Mouse (Mus musculus): ENCODE results near the gene Foxg1. TPM values are rescaled to one million over a fixed set of nuclear protein-coding genes. Genes with fewer than 3 reads are reported as not detected.

The Foxg1 gene
- polyA plus RNA-seq, 1 experiment = not detected

DNA sequence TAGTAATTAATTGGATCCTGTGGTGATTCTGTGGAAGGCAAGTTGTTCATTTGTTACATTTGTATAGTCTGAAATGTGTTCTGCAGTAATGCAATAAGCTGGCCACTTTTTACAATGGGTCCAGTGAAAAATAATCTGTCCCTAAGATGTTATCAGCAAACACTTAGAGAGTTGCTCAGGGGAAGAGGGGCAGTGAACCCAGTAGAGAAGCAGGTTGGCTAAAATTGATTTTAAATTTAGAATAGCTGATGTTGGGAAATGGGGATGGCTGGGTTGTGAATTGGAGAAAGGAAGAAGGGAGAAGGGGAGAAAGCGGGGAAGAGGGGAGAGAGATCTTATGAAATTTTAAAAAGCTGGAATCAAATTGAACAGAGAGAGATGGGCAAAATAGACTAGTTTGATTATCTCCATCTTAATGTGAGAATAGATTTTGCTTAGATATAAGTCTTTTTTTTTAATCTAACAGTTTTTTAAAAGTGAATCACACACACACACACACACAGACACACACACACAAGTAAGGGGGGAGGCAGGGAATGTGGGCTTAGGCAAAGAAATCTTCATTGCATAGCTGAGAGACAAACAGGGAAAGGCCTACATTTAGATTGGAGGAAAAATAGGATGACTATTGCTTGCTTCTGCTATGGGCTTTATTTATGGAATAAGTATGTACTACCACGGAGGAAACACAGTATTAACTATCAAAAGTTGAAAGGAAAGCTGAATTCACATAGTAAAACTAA is 5.6 kb downstream of the Foxg1 start:
- no peak for DNase-seq
- Histone ChIP-seq H3K27ac (ENCODE audit: insufficient read depth, low read length) (no peak overlapping the region), H3K27me3 (ENCODE audit: control insufficient read depth, insufficient read depth, low read length) (peaks cover 25% of the 10 kb centered on the region; the same call in 1 of the 2 replicates), H3K4me1 (ENCODE audit: control insufficient read depth, insufficient read depth, low read length) (no peaks in the 10 kb centered on the region), H3K4me3 (replicated peaks; ENCODE audit: insufficient read depth, low read depth, low read length) (no peak overlapping the region)
- 23% methylated on average over 2 of the region's 2 CpGs for WGBS
- TF ChIP-seq POLR2A (IDR thresholded peaks at IDR 0.05; ENCODE audit: borderline replicate concordance, insufficient read depth, low read length) = no peak
- no peak for TF ChIP-seq CTCF (IDR thresholded peaks at IDR 0.05; ENCODE audit: borderline replicate concordance, insufficient read depth, low read depth, low read length)

DNA sequence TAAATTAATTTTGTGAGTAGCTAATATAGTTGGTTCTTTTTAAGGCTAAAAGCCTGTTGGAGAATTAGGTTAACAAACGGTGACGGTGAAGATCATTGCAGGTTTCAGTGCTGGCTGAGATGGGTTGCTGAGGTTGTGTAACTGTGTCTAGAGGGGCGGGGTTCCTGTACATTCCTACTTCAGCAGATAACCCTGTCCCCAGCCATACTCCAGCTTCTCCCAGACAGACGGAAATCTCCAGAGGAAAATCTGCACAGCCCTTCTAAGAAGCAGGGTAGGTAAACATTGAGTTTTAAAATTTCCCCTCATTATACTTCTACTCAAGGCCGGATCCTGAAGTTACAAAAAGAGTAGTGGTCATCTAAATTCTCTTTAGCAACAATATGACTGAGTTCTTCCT is 7.2 kb downstream of the Foxg1 start:
- peaks cover 14% of the 10 kb centered on the region; the same call in 1 of the 2 replicates for H3K27me3 ChIP-seq (ENCODE audit: control insufficient read depth, insufficient read depth, low read length)
- DNase-seq = no peak
- no peak for TF ChIP-seq POLR2A (IDR thresholded peaks at IDR 0.05; ENCODE audit: borderline replicate concordance, insufficient read depth, low read length)
- no peak for TF ChIP-seq CTCF (IDR thresholded peaks at IDR 0.05; ENCODE audit: borderline replicate concordance, insufficient read depth, low read depth, low read length)
- WGBS = 10% methylated on average over 5 of the region's 5 CpGs
- H3K4me3 ChIP-seq (replicated peaks; ENCODE audit: insufficient read depth, low read depth, low read length) = no peak overlapping the region
- no peaks in the 10 kb centered on the region for H3K4me1 ChIP-seq (ENCODE audit: control insufficient read depth, insufficient read depth, low read length)
- no peak overlapping the region for H3K27ac ChIP-seq (ENCODE audit: insufficient read depth, low read length)

DNA sequence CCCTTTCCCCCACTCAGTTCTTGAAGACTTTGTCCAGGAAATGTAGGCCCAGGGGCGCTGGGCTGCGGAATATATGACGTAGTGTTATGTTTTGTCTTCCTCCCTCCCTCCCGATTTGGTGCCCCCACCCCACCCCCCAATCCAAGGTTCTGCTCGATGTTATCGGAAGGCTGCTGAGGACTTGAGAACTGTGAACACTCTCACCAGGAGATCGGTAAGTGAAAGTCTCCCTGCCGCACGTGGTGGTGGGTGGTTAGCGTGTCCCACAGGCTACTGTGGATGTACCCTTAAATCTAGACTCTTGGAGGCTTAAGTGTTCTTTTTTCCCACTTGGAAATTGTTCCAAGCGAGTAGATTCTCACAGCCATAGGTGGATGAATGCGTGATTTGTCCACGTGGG is 7.8 kb downstream of the Foxg1 start:
- no peaks in the 10 kb centered on the region for H3K4me1 ChIP-seq (ENCODE audit: control insufficient read depth, insufficient read depth, low read length)
- WGBS = 5% methylated on average over 13 of the region's 13 CpGs
- no peak overlapping the region for H3K27ac ChIP-seq (ENCODE audit: insufficient read depth, low read length)
- no peak overlapping the region for H3K4me3 ChIP-seq (replicated peaks; ENCODE audit: insufficient read depth, low read depth, low read length)
- no peak for TF ChIP-seq POLR2A (IDR thresholded peaks at IDR 0.05; ENCODE audit: borderline replicate concordance, insufficient read depth, low read length)
- TF ChIP-seq CTCF (IDR thresholded peaks at IDR 0.05; ENCODE audit: borderline replicate concordance, insufficient read depth, low read depth, low read length) = no peak
- no peak for DNase-seq
- peaks cover 12% of the 10 kb centered on the region; the same call in 1 of the 2 replicates for H3K27me3 ChIP-seq (ENCODE audit: control insufficient read depth, insufficient read depth, low read length)

DNA sequence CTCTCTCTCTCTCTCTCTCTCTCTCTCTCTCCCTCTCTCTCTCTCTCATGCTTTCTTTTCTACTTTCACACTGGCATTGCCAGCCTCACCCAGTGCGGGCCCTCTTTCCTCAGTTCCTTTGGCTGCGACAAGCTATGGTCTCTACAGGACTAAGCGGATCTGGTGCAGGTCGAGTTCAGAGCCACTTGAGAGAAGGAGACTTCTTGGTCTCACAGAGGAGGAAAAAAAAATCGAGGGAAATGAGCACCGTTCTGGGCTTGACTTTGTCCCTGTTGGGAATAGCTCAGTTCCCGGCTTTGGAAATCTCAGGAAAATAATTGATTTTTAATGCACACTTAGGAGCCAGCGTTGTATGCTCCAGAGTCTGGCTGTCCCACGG is 8.5 kb downstream of the Foxg1 start:
- Histone ChIP-seq H3K4me3 (replicated peaks; ENCODE audit: insufficient read depth, low read depth, low read length) (no peak overlapping the region), H3K27me3 (ENCODE audit: control insufficient read depth, insufficient read depth, low read length) (peaks cover 10% of the 10 kb centered on the region; the same call in 1 of the 2 replicates), H3K4me1 (ENCODE audit: control insufficient read depth, insufficient read depth, low read length) (no peaks in the 10 kb centered on the region), H3K27ac (ENCODE audit: insufficient read depth, low read length) (no peak overlapping the region)
- TF ChIP-seq CTCF (IDR thresholded peaks at IDR 0.05; ENCODE audit: borderline replicate concordance, insufficient read depth, low read depth, low read length) = no peak
- TF ChIP-seq POLR2A (IDR thresholded peaks at IDR 0.05; ENCODE audit: borderline replicate concordance, insufficient read depth, low read length) = no peak
- DNase-seq = no peak
- 2% methylated on average over 9 of the region's 9 CpGs for WGBS

DNA sequence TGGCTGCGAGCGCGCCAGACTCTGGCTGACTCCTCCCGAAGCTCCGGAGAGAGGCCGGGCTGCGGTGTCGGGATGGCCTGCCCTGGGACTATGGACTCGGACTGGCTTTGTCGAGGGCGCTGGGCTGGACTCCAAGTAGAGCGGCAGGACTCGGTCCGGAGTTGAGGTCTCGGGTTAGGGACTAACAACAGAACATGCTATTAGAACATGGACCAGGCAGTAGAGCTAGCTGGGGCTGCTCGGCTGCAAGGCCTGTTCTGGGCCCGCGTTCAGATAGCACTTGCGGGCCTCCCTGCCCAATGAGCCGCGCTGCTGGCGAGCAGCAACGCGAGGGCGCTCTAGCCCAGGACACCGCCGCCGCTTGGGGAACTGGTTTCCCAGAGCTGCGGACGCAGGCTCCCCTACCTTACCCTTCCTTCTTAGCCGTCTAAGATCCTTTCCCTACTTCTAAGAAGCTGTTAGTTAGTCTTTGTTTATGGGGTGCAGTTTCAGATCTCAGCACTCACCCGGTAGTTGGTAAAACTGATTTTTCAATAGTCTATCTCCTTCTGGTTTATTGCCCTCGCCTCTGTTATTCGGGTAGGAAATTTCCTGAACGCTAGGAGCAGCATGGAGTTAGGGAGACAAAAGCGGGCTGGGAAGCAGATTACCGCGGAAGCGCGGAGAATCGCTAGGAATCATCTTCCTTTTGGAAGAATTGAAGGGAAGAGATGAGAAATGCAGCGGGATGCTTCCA is 9.0 kb downstream of the Foxg1 start:
- H3K27me3 ChIP-seq (ENCODE audit: control insufficient read depth, insufficient read depth, low read length) = peaks cover 10% of the 10 kb centered on the region; the same call in 1 of the 2 replicates
- whole genome bisulfite sequencing = 2% methylated on average over 42 of the region's 42 CpGs
- TF ChIP-seq POLR2A (IDR thresholded peaks at IDR 0.05; ENCODE audit: borderline replicate concordance, insufficient read depth, low read length) = no peak
- TF ChIP-seq CTCF (IDR thresholded peaks at IDR 0.05; ENCODE audit: borderline replicate concordance, insufficient read depth, low read depth, low read length) = no peak
- no peaks in the 10 kb centered on the region for H3K4me1 ChIP-seq (ENCODE audit: control insufficient read depth, insufficient read depth, low read length)
- no peak overlapping the region for H3K4me3 ChIP-seq (replicated peaks; ENCODE audit: insufficient read depth, low read depth, low read length)
- H3K27ac ChIP-seq (ENCODE audit: insufficient read depth, low read length) = no peak overlapping the region
- DNase-seq = no peak

DNA sequence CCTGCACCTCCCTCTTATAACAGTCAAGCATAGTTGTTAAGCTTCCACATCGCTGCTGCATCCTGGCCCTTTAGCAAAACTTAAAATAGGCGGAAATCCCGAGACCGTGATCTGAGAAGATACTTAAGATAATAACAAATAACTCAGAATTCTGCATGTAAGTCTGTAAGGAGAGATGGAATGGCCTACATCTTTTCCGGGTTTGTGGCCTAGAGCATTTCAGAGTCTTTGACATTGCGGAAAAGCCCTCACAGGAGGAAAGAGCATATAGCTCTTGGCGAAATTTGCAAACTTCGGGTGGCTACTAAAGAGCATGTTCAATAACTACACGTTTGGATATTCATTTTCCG is 9.6 kb downstream of the Foxg1 start:
- WGBS = 6% methylated on average over 10 of the region's 10 CpGs
- H3K27me3 ChIP-seq (ENCODE audit: control insufficient read depth, insufficient read depth, low read length) = peaks cover 10% of the 10 kb centered on the region; the same call in 1 of the 2 replicates
- H3K4me1 ChIP-seq (ENCODE audit: control insufficient read depth, insufficient read depth, low read length) = no peaks in the 10 kb centered on the region
- H3K27ac ChIP-seq (ENCODE audit: insufficient read depth, low read length) = no peak overlapping the region
- TF ChIP-seq POLR2A (IDR thresholded peaks at IDR 0.05; ENCODE audit: borderline replicate concordance, insufficient read depth, low read length) = no peak
- no peak for TF ChIP-seq CTCF (IDR thresholded peaks at IDR 0.05; ENCODE audit: borderline replicate concordance, insufficient read depth, low read depth, low read length)
- H3K4me3 ChIP-seq (replicated peaks; ENCODE audit: insufficient read depth, low read depth, low read length) = no peak overlapping the region
- DNase-seq = no peak

DNA sequence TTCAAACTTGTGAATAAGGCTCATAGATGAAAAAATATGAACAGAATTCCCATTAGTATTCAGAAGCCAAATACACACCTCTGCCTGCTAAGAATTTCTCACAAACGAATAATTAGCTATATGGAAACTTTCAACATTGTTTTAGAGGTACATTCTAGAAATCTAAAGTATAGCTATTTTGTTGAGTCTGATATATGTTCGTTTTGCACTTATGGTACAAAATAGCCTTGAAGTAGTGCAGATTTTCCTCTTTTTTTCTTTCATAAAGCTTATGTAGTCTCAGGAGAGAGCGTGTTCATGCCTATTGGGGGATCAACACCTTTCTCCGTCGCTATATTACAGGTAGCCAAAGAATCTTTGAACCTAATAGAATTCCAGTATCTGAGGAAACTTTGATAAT is 10.4 kb downstream of the Foxg1 start:
- H3K4me1 ChIP-seq (ENCODE audit: control insufficient read depth, insufficient read depth, low read length) = no peaks in the 10 kb centered on the region
- 10% methylated on average over 5 of the region's 5 CpGs for WGBS
- DNase-seq = no peak
- H3K27me3 ChIP-seq (ENCODE audit: control insufficient read depth, insufficient read depth, low read length) = peaks cover 10% of the 10 kb centered on the region; the same call in 1 of the 2 replicates
- H3K4me3 ChIP-seq (replicated peaks; ENCODE audit: insufficient read depth, low read depth, low read length) = no peak overlapping the region
- TF ChIP-seq POLR2A (IDR thresholded peaks at IDR 0.05; ENCODE audit: borderline replicate concordance, insufficient read depth, low read length) (no peak), CTCF (IDR thresholded peaks at IDR 0.05; ENCODE audit: borderline replicate concordance, insufficient read depth, low read depth, low read length) (no peak)
- H3K27ac ChIP-seq (ENCODE audit: insufficient read depth, low read length) = no peak overlapping the region

DNA sequence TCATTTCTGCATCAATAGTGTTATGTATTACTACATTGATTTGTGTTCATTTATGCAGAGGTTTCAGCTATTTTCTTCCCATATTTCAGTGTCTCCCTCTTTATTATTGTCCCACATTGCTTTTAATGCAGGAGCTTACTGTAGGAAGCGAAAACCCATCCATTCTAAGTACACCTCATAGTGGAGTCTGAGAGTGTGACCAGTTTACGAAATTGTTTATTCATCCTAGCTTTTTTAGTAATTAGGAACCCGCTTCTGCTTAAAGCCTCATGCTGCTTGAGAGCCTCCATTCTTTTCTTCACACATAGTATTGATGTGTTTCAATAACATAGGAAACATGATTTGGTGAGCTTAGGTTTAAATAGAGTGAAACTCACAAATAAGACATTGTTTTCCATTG is 11.2 kb downstream of the Foxg1 start:
- no peak overlapping the region for H3K27ac ChIP-seq (ENCODE audit: insufficient read depth, low read length)
- DNase-seq = no peak
- peaks cover 10% of the 10 kb centered on the region; the same call in 1 of the 2 replicates for H3K27me3 ChIP-seq (ENCODE audit: control insufficient read depth, insufficient read depth, low read length)
- H3K4me1 ChIP-seq (ENCODE audit: control insufficient read depth, insufficient read depth, low read length) = no peaks in the 10 kb centered on the region
- no peak overlapping the region for H3K4me3 ChIP-seq (replicated peaks; ENCODE audit: insufficient read depth, low read depth, low read length)
- 13% methylated on average over 3 of the region's 3 CpGs for WGBS
- TF ChIP-seq POLR2A (IDR thresholded peaks at IDR 0.05; ENCODE audit: borderline replicate concordance, insufficient read depth, low read length) (no peak), CTCF (IDR thresholded peaks at IDR 0.05; ENCODE audit: borderline replicate concordance, insufficient read depth, low read depth, low read length) (no peak)
